Mouse (Mus musculus) stomach, embryonic 16.5 days (tissue): ENCODE results near the gene Col16a1. TPM values are rescaled to one million over a fixed set of nuclear protein-coding genes. Genes with fewer than 3 reads are reported as not detected.

Source experiments
- ATAC-seq: fragments of 200-750 bp; cut with Nextera tagmentation; 2 replicates; pipeline ENCODE4 v1.8.0; 2017; ENCODE audit warnings: moderate number of reproducible peaks, moderate TSS enrichment; ENCODE audit not compliant: insufficient read depth, low FRiP score
- H3K27ac ChIP-seq: fragments of 300-500 bp; sonication (generic); 2 replicates; pipeline ENCODE4 v1.5.1; 2014; ENCODE audit warnings: low read length
- H3K27me3 ChIP-seq: fragments of 300-500 bp; sonication (generic); 2 replicates; pipeline ENCODE4 v1.6.1; 2014; ENCODE audit warnings: low read length, control low read depth, mixed read lengths; ENCODE audit not compliant: control insufficient read depth, insufficient read depth
- H3K36me3 ChIP-seq: fragments of 300-500 bp; sonication (generic); 2 replicates; pipeline ENCODE4 v1.6.1; 2014; ENCODE audit warnings: low read length; ENCODE audit not compliant: control insufficient read depth, insufficient read depth
- H3K4me1 ChIP-seq: fragments of 300-500 bp; sonication (generic); 2 replicates; pipeline ENCODE4 v1.6.1; 2014; ENCODE audit warnings: low read length, control low read depth, mixed read lengths; ENCODE audit not compliant: control insufficient read depth, insufficient read depth
- H3K4me2 ChIP-seq: fragments of 300-500 bp; sonication (generic); 2 replicates; pipeline ENCODE4 v1.6.1; 2014; ENCODE audit warnings: low read depth, low read length, mixed read lengths
- H3K4me3 ChIP-seq: fragments of 300-500 bp; sonication (generic); replicated peaks from 2 replicates; pipeline ENCODE4 v1.5.1; 2014; ENCODE audit warnings: mild to moderate bottlenecking, low read length
- H3K9ac ChIP-seq: fragments of 300-500 bp; sonication (generic); 2 replicates; pipeline ENCODE4 v1.6.1; 2014; ENCODE audit warnings: low read length
- H3K9me3 ChIP-seq: fragments of 300-500 bp; sonication (generic); replicated peaks from 2 replicates; pipeline ENCODE4 v1.6.1; 2016; ENCODE audit warnings: low read length, control low read depth; ENCODE audit not compliant: control insufficient read depth
- WGBS: fragments of 180-500 bp; shearing (Covaris S2); extraction: QIAGEN DNeasy Blood & Tissue Kit; methylation state at CpG from one replicate; pipeline ENCODE4 v1.1.7; 2014; 5-methylcytosine and 5-hydroxymethylcytosine counted together
- polyA plus RNA-seq: library from polyadenylated mRNA; unstranded; fragments of >200 nt; fragmentation: Nextera tagmentation; extraction: Ambion mirVana; gene quantifications from 2 replicates; pipeline ENCODE4 v1.2.1, GENCODE M21; 2015

Col16a1 gene
- polyA plus RNA-seq, 1 experiment from 2014 or later: 75.1 TPM

GRCm38 (mm10) chr4:130140992-130141402 is 93.4 kb downstream of the Col16a1 start:
- Histone ChIP-seq H3K9me3 (0 out of 2 replicates have a peak, but pooled peaks cover 5% of the 10 kb centered on the region), H3K4me2 (no peak overlapping the region), H3K36me3 (no peaks in the 10 kb centered on the region), H3K4me1 (peaks cover 10% of the 10 kb centered on the region), H3K9ac (no peak overlapping the region), H3K27ac (no peak overlapping the region), H3K27me3 (peaks cover 27% of the 10 kb centered on the region), H3K4me3 (no peak overlapping the region)
- no peak for ATAC-seq
- 41% methylated on average over 9 of the region's 9 CpGs for WGBS

DNA sequence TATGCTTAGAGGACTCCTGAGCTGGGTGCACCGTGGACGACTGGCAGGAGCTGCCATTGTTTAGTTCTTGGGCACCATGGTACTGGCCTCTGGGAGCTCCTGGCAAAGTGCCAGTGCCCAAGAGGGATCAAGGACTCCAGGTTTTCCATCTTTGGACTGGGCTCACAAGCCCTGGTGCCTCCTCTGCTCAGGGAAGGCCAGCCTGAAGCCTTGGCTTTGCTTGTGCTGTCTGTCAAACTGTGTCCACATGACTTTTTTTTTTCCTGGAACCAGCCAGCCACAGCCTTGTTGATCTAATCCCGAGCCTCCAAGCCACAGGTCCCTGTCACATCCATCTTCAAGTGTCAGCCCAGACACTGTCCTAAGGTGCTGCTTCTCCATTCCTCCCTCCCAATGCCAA is 94.1 kb downstream of the Col16a1 start:
- Histone ChIP-seq H3K9me3 (0 out of 2 replicates have a peak, but pooled peaks cover 5% of the 10 kb centered on the region), H3K36me3 (no peaks in the 10 kb centered on the region), H3K4me1 (peaks cover 10% of the 10 kb centered on the region), H3K27ac (no peak overlapping the region), H3K4me2 (no peak overlapping the region), H3K4me3 (no peak overlapping the region), H3K9ac (no peak overlapping the region), H3K27me3 (peaks cover 27% of the 10 kb centered on the region)
- no peak for ATAC-seq
- 40% methylated on average over 3 of the region's 3 CpGs for WGBS

DNA sequence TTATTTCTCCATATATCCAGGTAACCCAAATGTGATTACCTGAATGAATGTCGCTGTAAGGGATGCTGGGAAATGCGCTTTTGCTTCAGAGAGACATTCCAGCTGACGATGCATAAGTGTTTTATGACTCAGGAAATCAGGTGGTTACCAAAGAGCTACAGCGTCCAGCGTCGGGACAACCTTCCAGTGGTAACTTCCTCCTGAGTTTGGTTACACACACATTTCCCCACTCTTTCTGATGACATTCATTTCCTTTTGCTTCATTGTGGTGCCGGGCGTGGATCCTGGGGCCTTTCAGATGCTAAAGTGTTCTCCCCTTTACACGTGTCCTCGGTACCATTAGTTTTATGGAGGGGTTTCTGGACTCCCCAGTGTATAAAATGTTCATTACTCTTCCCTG is 100.8 kb downstream of the Col16a1 start:
- no peaks in the 10 kb centered on the region for H3K4me1 ChIP-seq
- 0 out of 2 replicates have a peak, but pooled peaks cover 5% of the 10 kb centered on the region for H3K9me3 ChIP-seq
- no peak overlapping the region for H3K9ac ChIP-seq
- H3K27me3 ChIP-seq: peaks cover 12% of the 10 kb centered on the region
- no peak overlapping the region for H3K27ac ChIP-seq
- no peak overlapping the region for H3K4me3 ChIP-seq
- no peak overlapping the region for H3K4me2 ChIP-seq
- H3K36me3 ChIP-seq: no peaks in the 10 kb centered on the region
- 65% methylated on average over 10 of the region's 10 CpGs for WGBS
- no peak for ATAC-seq

Other genes starting within 250 kb of the Col16a1 start
- 277 and 329 TPM in 2 replicates for gene Ptp4a2, start 236.6 kb upstream of the Col16a1 start, polyA plus RNA-seq
- not detected in 2 replicates for gene Spocd1, start 118.6 kb upstream of the Col16a1 start, polyA plus RNA-seq
- gene Adgrb2, start 63.0 kb upstream of the Col16a1 start, polyA plus RNA-seq: 1.6 and 1.9 TPM in 2 replicates
- gene Pef1, start 54.7 kb downstream of the Col16a1 start, polyA plus RNA-seq: 63.5 and 72.7 TPM in 2 replicates
- 0.29 and 0.49 TPM in 2 replicates for gene Hcrtr1, start 91.5 kb downstream of the Col16a1 start, polyA plus RNA-seq
- 62.7 and 77.6 TPM in 2 replicates for gene Tinagl1, start 127.3 kb downstream of the Col16a1 start, polyA plus RNA-seq
- not detected in 2 replicates for gene Gm853, start 174.6 kb downstream of the Col16a1 start, polyA plus RNA-seq
- gene Serinc2, start 231.4 kb downstream of the Col16a1 start, polyA plus RNA-seq: 47.3 and 61.7 TPM in 2 replicates